Mouse (Mus musculus) lung, embryonic 15.5 days (tissue): ENCODE data around the gene Psen2. TPM values are rescaled to one million over a fixed set of nuclear protein-coding genes. Genes with fewer than 3 reads are reported as not detected.

Source experiments
- ATAC-seq: fragments of 200-750 bp; cut with Nextera tagmentation; 2 replicates; pipeline ENCODE4 v1.8.0; 2017; ENCODE audit warnings: moderate number of reproducible peaks, borderline replicate concordance; ENCODE audit not compliant: low FRiP score, low TSS enrichment; ENCODE audit errors: extremely low read depth
- H3K27ac ChIP-seq: fragments of 300-500 bp; sonication (generic); 2 replicates; pipeline ENCODE4 v1.5.1; 2015; ENCODE audit warnings: moderate library complexity, mild to moderate bottlenecking, inconsistent platforms
- H3K27me3 ChIP-seq: fragments of 300-500 bp; sonication (generic); 2 replicates; pipeline ENCODE4 v1.6.1; 2015; ENCODE audit warnings: inconsistent platforms
- H3K36me3 ChIP-seq: fragments of 300-500 bp; sonication (generic); 2 replicates; pipeline ENCODE4 v1.6.1; 2015; ENCODE audit warnings: inconsistent platforms
- H3K4me1 ChIP-seq: fragments of 300-500 bp; sonication (generic); 2 replicates; pipeline ENCODE4 v1.6.1; 2015; ENCODE audit warnings: inconsistent platforms
- H3K4me2 ChIP-seq: fragments of 300-500 bp; sonication (generic); 2 replicates; pipeline ENCODE4 v1.6.1; 2015; ENCODE audit warnings: inconsistent platforms, mild to moderate bottlenecking, moderate library complexity
- H3K4me3 ChIP-seq: fragments of 300-500 bp; sonication (generic); 2 replicates; pipeline ENCODE4 v1.5.1; 2015; ENCODE audit warnings: mild to moderate bottlenecking, inconsistent platforms
- H3K9ac ChIP-seq: fragments of 300-500 bp; sonication (generic); 2 replicates; pipeline ENCODE4 v1.6.1; 2015; ENCODE audit warnings: inconsistent platforms
- H3K9me3 ChIP-seq: fragments of 300-500 bp; sonication (generic); 2 replicates; pipeline ENCODE4 v1.6.1; 2016; ENCODE audit warnings: inconsistent platforms
- WGBS: fragments of 180-500 bp; shearing (Covaris S2); methylation state at CpG from one replicate; pipeline ENCODE4 v1.1.7; 2015; 5-methylcytosine and 5-hydroxymethylcytosine counted together
- polyA plus RNA-seq: library from polyadenylated mRNA; unstranded; fragments of >200 nt; fragmentation: Nextera tagmentation; extraction: Ambion mirVana; gene quantifications from 2 replicates; pipeline ENCODE4 v1.2.1, GENCODE M21; 2015

The Psen2 gene
- polyA plus RNA-seq, 1 experiment from 2014 or later: 10.4 TPM

DNA sequence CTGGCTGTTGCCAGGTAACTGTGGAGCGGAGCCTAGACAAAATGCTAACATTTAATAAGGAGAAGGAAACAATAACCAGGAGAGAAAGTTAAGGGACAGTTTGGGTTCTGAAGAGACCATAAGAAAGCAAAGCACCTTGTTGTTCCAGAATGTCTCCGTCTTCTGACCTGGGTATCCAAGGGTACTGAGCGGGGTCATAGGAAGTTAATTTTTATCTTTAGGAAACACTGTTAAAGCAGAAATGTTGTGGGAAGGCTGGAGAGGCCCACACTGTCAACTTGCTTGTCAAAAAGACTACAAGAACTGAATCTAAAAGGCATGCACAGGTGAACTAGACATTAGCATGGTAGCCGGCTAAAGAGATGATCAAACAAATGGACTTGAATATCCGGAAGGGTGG lies 50.3 kb downstream of the Psen2 start:
- no peak for ATAC-seq
- no peak overlapping the region for H3K27ac ChIP-seq
- H3K4me2 ChIP-seq: no peak overlapping the region
- no peaks in the 10 kb centered on the region for H3K27me3 ChIP-seq
- H3K36me3 ChIP-seq: no peaks in the 10 kb centered on the region
- H3K4me1 ChIP-seq: no peaks in the 10 kb centered on the region
- no peak overlapping the region for H3K4me3 ChIP-seq
- WGBS: 57% methylated on average over 5 of the region's 5 CpGs
- no peak overlapping the region for H3K9ac ChIP-seq
- H3K9me3 ChIP-seq: no peaks in the 10 kb centered on the region

- Histone ChIP-seq H3K27me3 (no peaks in the 10 kb centered on the region), H3K9ac (no peak overlapping the region), H3K4me3 (no peak overlapping the region), H3K4me1 (no peaks in the 10 kb centered on the region), H3K4me2 (no peak overlapping the region), H3K27ac (no peak overlapping the region), H3K9me3 (no peaks in the 10 kb centered on the region), H3K36me3 (no peaks in the 10 kb centered on the region)
- ATAC-seq: no peak
- WGBS: 77% methylated on average over 9 of the region's 9 CpGs
Observed at GRCm38 (mm10) chr1:180210781-180211271, 52.4 kb downstream of the Psen2 start.

DNA sequence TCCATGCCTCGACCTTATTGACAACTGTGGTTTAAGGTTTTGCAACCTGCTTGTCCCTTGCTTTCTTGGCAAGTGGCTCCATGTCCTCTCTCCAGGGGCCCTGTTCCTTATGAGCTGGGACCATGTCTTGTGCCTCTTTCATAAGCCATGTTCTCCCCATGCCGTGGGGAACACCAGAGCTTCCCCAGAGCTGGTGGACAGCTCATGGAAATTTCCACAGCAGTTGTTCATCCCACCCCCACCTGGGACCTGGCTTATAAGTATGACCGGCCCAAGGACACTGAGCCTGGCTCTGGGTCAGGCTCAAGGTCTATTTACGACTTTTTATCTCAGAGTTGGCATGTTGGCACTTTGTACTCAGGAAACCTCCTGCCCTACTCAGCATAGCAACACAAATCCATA lies 53.2 kb downstream of the Psen2 start:
- Histone ChIP-seq H3K9ac (no peak overlapping the region), H3K4me1 (no peaks in the 10 kb centered on the region), H3K27me3 (no peaks in the 10 kb centered on the region), H3K9me3 (no peaks in the 10 kb centered on the region), H3K4me3 (no peak overlapping the region), H3K4me2 (no peak overlapping the region), H3K36me3 (no peaks in the 10 kb centered on the region), H3K27ac (no peak overlapping the region)
- WGBS: 65% methylated on average over 4 of the region's 4 CpGs
- ATAC-seq: no peak

DNA sequence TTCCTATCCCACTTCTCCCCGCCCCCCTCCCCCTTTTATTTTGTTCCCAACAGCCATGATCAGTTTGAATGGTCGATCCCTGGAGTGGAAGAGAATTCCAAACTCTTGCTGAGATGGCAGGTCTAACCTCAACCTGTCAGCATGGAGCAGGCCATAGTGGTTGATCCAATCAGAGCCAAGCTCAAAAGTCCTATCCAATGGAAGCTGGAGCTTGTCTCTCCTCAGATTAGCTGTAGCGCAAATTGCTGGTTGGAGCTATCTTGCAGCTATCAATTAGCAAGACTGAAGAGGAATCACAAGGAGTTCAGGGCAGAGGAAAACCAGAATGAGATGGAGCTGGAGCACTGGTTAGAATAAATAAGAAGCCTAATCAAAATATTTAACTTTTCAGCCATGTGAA lies 54.9 kb downstream of the Psen2 start:
- no peak overlapping the region for H3K4me3 ChIP-seq
- H3K36me3 ChIP-seq: no peaks in the 10 kb centered on the region
- H3K9ac ChIP-seq: no peak overlapping the region
- no peaks in the 10 kb centered on the region for H3K4me1 ChIP-seq
- no peaks in the 10 kb centered on the region for H3K27me3 ChIP-seq
- no peak for ATAC-seq
- no peak overlapping the region for H3K4me2 ChIP-seq
- no peaks in the 10 kb centered on the region for H3K9me3 ChIP-seq
- no peak overlapping the region for H3K27ac ChIP-seq
- 75% methylated on average over 3 of the region's 3 CpGs for WGBS

- 48% methylated on average over 5 of the region's 5 CpGs for WGBS
Observed at GRCm38 (mm10) chr1:180200722-180201121, 62.5 kb downstream of the Psen2 start.

GRCm38 (mm10) chr1:180199715-180200050 lies 63.6 kb downstream of the Psen2 start:
- H3K36me3 ChIP-seq: no peaks in the 10 kb centered on the region
- no peaks in the 10 kb centered on the region for H3K9me3 ChIP-seq
- no peaks in the 10 kb centered on the region for H3K27me3 ChIP-seq
- peaks cover 8% of the 10 kb centered on the region; the same call in 1 of the 2 replicates for H3K4me1 ChIP-seq
- 55% methylated on average over 4 of the region's 4 CpGs for WGBS
- no peak for ATAC-seq
- H3K27ac ChIP-seq: no peak overlapping the region
- no peak overlapping the region for H3K4me2 ChIP-seq
- H3K9ac ChIP-seq: no peak overlapping the region
- no peak overlapping the region for H3K4me3 ChIP-seq

More at GRCm38 (mm10) chr1:180200722-180201121, 62.5 kb downstream of the Psen2 start:
- ATAC-seq: no peak
- no peak overlapping the region for H3K4me3 ChIP-seq
- no peaks in the 10 kb centered on the region for H3K27me3 ChIP-seq
- no peaks in the 10 kb centered on the region for H3K9me3 ChIP-seq
- no peak overlapping the region for H3K4me2 ChIP-seq
- no peak overlapping the region for H3K27ac ChIP-seq
- no peaks in the 10 kb centered on the region for H3K4me1 ChIP-seq
- H3K9ac ChIP-seq: no peak overlapping the region
- H3K36me3 ChIP-seq: no peaks in the 10 kb centered on the region

DNA sequence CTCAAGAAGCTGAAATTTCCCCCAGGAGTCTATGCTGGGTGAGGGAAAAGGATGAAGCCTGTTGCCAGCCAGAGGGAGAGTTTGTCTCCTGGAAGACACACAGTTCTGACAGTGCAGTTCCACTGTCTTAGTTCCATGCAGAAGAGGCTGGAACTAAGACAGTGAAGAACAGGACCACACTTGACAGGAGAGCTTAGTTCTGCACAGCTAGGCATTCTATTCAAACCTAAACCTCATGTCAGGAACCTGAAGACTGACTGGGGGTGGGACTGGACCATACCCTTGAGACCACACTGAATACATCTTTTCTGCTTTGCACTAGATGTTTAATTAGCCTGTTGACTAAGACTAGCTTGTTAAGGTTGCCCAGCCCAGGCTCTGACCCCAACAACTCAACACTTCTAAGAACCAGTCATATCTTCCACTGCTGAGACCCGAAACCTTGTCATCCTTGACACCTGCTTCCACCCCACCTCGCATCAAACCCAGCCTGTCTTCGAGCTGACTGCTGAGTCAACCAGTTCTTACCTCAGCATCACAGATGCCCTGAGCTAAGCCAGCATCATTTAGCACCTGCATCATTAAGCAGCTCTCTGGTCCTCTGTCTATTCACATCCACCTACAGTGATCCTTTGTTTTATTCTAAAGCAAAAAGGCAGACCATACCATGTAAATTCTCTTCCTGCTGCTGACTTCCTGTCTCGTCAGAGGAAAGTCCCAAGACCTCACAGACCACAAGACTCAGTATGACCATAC lies 64.1 kb downstream of the Psen2 start, which contains the start of gene Coq8a:
Coq8a (minus strand) TSS at position 644 of the 756 bp plus-strand sequence.
- Histone ChIP-seq H3K36me3 (no peaks in the 10 kb centered on the region), H3K4me1 (peaks cover 8% of the 10 kb centered on the region; the same call in 1 of the 2 replicates)
- WGBS: 58% methylated on average over 4 of the region's 4 CpGs

GRCm38 (mm10) chr1:180197956-180198355 lies 65.3 kb downstream of the Psen2 start:
- Histone ChIP-seq H3K9ac (no peak overlapping the region), H3K27me3 (no peaks in the 10 kb centered on the region), H3K4me3 (no peak overlapping the region), H3K4me2 (no peak overlapping the region), H3K4me1 (peaks cover 8% of the 10 kb centered on the region; the same call in 1 of the 2 replicates), H3K9me3 (no peaks in the 10 kb centered on the region), H3K27ac (no peak overlapping the region), H3K36me3 (no peaks in the 10 kb centered on the region)
- WGBS: 51% methylated on average over 3 of the region's 3 CpGs
- no peak for ATAC-seq

More for the DNA sequence above, 64.1 kb downstream of the Psen2 start, which contains the start of gene Coq8a:
- Histone ChIP-seq H3K27ac (no peak within 1 kb of the TSS), H3K9me3 (no peaks in the 10 kb centered on the region), H3K4me3 (no peak within 1 kb of the TSS), H3K27me3 (no peaks in the 10 kb centered on the region), H3K9ac (no peak within 1 kb of the TSS), H3K4me2 (no peak within 1 kb of the TSS)
- no peak for ATAC-seq

GRCm38 (mm10) chr1:180196508-180196907 lies 66.7 kb downstream of the Psen2 start:
- H3K4me3 ChIP-seq: peak overlapping the region; percentile 67; the same call in 1 of the 2 replicates
- H3K4me1 ChIP-seq: peaks cover 8% of the 10 kb centered on the region; the same call in 1 of the 2 replicates
- no peak overlapping the region for H3K9ac ChIP-seq
- WGBS: 83% methylated on average over 9 of the region's 9 CpGs
- peak overlapping the region; percentile 97 for H3K4me2 ChIP-seq
- H3K27me3 ChIP-seq: no peaks in the 10 kb centered on the region
- H3K9me3 ChIP-seq: no peaks in the 10 kb centered on the region
- no peak overlapping the region for H3K27ac ChIP-seq
- ATAC-seq: no peak
- H3K36me3 ChIP-seq: no peaks in the 10 kb centered on the region

DNA sequence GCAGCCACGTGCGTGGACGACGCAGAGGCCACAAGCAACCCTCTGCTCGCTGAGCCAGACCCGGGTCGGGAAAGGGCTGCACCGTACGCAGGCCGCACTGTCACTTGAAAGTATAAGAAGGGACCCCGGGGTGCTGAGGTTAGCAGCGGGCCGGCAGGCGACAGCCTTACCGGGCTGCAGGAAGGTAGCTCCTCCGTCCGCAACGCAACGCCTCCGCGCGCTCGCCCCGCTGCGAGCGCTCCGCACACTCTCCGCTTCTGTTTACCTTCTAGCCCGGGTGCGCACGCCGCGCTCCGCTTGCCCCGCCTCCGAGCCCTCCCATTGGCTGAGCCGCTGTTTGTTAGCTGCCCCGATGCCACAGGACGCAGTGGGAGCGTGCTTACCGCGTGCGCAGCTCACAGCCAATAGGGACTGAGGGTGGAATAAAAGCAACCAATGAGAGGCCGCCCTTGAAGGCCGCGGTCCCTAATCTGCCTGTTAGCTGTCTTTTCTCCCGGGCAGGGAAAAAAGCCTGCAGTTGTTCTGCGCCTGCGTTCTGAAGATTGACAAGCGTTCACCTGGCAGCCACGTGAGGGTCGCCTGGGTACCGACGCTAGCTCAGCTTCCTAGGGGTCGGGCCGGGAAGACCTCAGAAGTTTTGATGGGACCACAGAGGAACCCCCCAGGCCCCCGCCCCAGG lies 67.4 kb downstream of the Psen2 start:
- peak overlapping the region; percentile 51 for H3K9ac ChIP-seq
- peak overlapping the region; percentile 97 for H3K4me2 ChIP-seq
- H3K36me3 ChIP-seq: no peaks in the 10 kb centered on the region
- peak; percentile 100 for ATAC-seq
- peak overlapping the region; percentile 67 for H3K4me3 ChIP-seq
- no peaks in the 10 kb centered on the region for H3K27me3 ChIP-seq
- no peaks in the 10 kb centered on the region for H3K9me3 ChIP-seq
- WGBS: under 1% methylated on average over 57 of the region's 57 CpGs
- no peak overlapping the region for H3K27ac ChIP-seq
- H3K4me1 ChIP-seq: peaks cover 8% of the 10 kb centered on the region; the same call in 1 of the 2 replicates

DNA sequence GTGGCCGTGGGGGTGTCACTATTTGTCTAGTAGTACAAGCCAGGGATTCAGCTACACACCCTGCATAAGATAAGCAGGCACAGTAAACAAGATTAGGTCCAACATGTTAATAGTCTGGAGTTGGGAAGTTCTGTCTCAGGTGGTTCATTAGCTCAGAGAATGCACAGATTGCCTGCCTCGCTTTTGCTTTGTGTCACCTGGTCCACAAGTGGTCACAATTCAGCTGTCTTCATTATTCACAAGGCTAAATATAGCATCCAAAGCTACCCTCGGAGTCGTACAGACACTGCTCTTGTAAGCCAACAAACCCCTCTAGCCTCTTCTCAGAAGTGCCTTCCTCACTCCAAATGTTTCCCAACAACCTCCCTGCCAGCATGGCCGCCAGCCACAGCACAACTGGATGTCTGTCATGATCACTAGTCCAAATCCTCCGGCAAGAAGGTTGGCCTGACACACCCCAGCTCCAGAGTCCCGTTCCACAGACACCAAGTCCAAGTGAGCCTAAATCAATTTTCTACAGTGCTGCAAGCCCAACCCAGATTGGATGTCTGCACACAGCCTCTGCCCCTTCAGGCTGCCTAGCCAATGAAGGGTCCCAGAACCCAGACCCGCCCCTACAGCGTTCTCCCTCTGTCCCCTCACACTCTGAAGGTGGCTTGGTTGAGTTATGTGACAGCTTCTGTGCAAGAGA lies 68.3 kb downstream of the Psen2 start:
- 26% methylated on average over 9 of the region's 9 CpGs for WGBS

More for the DNA sequence above, 68.3 kb downstream of the Psen2 start:
- Histone ChIP-seq H3K4me3 (peak overlapping the region; percentile 67), H3K27me3 (no peaks in the 10 kb centered on the region), H3K4me1 (peaks cover 8% of the 10 kb centered on the region; the same call in 1 of the 2 replicates), H3K9me3 (no peaks in the 10 kb centered on the region), H3K27ac (no peak overlapping the region), H3K9ac (peak overlapping the region; percentile 51), H3K36me3 (no peaks in the 10 kb centered on the region), H3K4me2 (peak overlapping the region; percentile 97)
- peak; percentile 41; the same call in 1 of the 2 replicates for ATAC-seq
